Mouse (Mus musculus) hindlimb bud, embryonic 11.5 days (tissue): ENCODE results near the gene Gm38431.
"Not testable (repeated sequence)": the region's sequence is repeated elsewhere in the genome, so short reads cannot be mapped to it uniquely, and the experiment has no call there.

ENCODE experiments used
- DNase-seq: peaks from one replicate; pipeline ENCODE4 v3.0.0-alpha.2; 2012; ENCODE audit warnings: low read depth, low spot score; ENCODE audit errors: extremely low spot score

The Gm38431 gene

DNA sequence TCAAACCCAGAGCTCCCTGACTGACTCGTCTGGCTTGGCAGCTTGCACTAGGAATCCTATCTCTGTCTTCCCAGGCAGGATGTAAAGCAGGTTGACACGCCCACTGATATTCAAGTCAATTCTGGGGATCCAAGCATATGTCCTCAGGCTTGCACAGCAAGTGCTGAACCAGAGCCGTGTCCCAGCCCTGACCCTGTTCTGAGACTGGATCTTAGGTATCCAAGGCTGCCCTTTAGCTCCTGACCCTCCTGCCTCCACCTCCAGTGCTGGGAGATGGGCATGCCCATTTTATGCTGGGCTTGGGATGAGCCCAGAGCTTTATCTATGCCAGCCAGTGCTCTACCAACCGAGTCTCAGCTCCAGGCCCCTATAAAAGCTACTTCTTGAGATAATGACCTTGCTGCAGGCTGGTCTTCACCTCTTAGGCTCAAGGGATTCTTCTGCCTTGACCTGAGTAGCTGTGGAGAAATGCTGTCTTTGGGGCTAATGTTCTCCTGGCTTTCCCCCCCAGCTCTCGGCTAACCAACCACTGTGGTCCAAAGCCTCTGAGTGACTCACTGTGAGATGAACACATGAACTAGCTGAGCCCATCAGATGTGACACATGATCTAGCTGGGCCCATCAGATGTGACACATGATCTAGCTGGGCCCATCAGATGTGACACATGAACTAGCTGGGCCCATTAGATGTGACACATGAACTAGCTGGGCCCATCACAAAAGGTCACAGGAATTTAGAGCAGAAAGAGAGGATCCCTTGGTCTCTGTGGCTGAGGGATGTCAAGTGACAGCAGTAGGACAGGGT lies 14.2 kb upstream of the Gm38431 start:
- no peak for DNase-seq

DNA sequence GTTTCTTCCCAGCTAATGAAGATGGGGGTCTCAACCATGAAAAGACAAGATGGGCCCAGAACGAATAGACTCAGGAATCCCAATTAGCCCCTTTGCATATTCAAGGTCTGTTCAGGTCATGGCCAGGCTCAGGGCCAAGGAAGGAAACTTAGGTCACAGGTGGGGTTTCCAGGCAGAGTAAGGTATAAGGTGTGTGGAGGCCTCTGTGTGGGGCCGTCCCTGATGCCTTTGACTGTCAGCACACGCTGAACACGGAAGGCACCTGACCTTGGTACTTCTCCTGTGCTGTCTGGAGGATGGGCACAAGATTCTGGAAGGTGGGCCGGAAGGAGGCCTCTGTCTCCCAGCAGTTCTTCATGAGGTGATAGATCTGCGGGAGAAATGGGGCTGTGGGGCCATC lies 13.0 kb upstream of the Gm38431 start:
- DNase-seq, result no peak

DNA sequence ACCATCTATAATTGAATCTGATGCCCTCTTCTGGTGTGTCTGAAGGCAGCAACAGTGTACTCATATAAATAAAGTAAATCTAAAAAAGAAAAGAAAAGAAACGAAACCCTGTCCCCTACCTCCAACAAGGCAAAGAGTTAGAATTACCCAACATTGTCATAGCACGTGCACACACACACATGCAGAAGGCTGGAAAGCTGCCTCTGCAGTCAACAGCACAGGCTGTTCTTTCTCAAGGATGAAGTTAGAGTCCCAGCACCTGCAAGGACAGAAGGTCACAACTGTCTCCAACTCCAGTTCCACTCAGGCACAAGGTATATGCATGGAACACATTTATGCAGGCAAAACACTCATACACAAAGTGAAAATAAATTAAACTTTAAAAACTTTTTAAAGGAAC lies 10.3 kb upstream of the Gm38431 start:
- DNase-seq, result no peak

DNA sequence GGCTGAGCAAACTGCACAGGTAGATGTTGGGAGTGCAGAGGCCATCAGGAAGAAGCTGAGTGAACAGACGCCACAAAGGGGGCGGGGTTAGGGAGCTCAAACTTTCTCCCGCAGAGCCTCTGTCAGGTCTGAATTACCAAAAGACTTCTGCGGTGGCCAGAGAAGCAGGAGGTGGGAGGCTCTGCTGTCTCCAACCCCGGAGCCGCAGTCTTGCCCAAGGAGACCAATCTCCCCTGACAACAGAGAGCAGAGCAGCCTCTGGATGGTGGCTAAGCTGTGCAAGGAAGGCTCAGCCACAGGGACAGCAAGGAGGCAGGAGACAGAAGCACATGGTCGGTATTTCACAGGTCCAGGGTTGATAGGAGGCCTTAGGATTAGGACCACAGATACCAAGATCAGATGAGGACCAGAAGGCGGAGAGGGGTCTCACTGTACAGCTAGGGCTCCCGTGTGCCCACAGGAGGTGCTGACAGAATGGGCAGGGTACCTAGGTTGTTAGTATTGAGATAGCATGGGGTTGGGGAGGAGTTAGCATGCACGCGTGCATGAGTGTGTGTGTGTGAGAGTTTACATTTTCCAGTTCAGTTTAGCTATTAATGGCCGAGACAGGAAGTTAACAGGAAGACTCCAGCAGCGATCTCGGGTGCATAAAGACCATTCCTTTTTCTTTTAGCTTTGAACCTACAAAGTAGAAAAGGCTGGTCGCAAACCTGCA lies 8.8 kb upstream of the Gm38431 start:
- DNase-seq, result no peak

DNA sequence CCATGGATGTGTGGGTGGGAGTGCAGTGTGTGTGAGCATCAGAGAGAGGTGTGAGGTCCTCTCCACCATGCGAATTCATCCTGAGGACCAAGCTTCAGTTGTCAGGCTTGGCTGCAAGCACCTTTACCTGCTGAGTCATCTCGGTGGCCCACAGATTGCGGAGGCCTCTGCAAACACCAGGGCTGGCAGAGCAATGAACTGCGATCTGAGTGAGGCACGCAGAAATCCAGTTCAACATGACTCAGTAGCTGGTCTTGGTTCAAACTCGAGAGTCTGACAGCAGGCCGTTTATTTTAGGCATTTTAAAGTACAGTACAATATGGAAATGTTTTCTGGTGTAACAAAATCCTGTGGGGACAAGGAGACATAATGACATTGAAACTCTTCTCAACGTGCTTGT lies 6.0 kb upstream of the Gm38431 start:
- DNase-seq, result no peak

DNA sequence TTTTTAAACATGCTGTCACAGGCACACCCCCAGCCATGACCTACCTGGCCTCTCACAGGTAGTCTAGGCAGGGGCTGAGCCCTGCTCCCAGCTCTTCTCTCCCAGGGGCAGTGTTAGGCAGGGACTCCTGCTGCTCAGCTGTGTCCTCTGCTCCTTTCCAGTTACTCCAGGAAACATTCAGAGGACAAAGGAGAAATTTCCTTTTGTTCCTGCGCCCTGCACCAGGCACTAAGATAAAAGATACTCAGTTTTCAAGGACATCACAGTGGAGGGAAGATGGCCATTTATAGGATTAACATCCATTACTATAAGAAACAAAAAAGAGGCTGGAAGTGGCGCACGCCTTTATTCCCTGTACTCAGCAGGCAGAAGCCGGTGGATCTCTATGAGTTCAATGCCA lies 4.2 kb upstream of the Gm38431 start:
- no peak for DNase-seq

DNA sequence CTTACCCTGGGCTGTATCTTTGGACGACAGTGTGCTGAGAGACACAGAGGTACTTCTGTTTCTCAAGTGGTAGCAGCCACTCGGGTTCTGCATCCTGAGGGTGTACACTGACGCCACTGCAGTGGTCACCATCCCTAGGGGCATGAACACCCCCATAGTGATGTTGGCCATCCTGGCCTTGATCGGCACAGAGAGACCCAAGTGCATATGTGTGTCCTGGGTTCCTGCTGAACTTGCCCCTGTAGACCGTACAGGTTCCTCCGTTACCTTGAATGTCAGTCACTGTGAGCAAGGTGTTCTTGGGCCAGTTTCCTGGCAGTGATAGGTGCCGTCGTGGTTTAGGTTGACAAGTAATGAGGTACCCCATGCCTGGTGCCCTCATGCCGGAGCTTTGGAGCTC lies 1.6 kb upstream of the Gm38431 start:
- no peak for DNase-seq

DNA sequence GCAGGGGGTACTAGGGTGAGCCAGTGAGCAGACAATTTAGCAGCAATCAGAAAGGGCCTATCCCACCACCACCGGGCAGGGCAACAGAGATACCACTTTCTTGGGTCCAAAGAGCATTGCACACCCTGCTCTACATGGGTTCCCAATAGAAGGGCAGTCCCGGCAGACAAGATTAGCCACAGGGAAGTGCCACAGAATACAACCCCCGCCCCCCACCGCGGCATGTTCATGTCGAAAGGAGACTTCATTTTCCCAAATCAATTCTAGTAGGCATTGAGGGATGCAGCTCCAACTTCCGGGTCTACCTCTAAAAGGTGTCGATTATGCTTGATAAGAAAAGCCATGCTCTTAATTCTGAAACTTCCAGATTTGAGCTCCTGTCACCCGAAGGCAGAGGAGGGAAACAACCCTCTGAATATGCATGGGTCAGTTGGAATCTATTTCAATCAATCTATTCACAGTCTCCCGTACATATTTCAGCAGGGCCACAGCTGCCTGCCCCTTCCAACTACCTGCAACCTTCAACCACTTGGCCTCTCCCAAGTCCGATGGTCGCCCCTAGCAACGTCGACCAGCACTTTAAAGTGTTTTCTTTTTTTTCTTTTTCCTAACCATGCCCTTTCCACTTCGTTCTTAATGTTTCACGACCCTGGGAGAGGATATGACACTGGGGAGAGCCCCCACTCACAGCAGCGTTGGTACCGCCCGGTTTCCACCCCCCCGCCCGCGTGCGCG lies 658 bp downstream of the Gm38431 start:
- peak; percentile 58 for DNase-seq

DNA sequence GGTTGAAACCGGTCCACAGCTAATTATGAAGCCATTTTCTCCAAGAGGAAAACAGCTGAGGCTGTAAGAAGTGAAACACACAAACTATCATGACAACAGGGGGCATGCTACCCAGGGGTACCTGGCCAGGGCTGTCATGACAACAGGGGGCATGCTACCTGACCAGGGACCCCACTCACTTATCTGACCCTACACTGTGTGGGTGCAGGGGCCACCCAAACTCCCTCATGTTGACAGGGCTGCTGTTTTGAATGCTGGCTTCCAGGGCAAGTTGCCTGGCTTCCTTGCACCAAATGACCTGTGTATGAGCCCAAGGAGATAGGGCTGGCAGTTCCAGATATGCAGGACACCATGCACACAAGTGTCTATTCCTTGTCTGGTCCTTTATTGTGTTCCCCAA lies 1.3 kb downstream of the Gm38431 start:
- no peak for DNase-seq

DNA sequence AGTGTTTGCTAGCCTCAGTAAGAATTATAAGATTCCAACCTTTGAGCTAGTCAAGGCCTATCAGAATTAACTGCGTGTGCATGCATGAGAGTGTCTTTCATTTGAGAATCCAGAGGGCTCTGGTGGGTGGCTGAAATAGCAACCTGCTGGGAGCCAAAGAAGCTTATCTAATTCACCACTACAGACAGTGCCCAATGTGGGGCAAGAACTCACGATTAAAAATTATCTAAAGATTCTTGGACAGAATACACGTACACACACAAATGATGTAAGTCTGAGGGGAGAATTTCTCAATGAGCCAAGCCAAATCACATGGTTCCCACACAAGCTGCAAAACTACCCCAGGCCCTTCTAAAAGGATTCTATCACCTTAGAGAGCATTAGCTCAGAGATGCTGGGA lies 8.5 kb downstream of the Gm38431 start:
- no peak for DNase-seq

DNA sequence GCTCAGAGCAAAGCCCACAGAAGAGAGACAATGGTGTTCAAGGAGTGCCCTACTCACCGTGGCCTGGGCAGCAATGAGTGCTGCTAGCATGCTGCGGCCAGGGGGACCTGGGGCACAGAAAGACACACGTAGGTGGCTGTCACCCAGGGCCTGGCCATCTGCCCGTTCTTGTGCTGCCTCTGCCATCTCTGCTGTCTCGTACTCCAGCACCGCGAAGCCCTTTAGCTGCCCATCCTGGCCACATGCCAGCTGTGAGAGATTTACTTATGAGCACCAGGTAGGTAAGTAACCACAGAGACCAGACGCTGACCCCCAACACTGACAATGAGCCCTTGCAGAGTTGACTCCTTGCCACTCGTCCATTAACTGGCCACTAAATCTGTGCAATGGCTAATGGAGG lies 10.7 kb downstream of the Gm38431 start:
- no peak for DNase-seq

DNA sequence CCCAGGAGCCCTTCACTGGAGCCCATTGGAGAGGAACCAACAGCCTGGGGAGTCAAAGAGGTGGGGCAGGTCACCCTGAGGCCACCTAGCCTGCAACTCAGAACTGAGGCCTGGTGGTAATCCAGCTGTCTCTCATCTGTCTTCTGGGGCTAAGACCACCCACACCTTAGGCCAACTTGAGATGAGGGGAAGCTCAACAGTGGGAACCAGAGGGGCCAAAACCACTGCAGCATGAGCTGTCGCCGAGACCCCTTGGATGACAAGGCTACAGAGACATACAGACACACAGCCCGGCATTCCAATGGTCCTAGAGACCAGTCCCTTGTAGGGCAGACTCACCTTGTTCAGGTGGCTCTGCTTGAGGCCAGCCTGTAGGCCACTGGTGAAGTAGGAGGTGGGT lies 16.2 kb downstream of the Gm38431 start:
- no peak for DNase-seq

DNA sequence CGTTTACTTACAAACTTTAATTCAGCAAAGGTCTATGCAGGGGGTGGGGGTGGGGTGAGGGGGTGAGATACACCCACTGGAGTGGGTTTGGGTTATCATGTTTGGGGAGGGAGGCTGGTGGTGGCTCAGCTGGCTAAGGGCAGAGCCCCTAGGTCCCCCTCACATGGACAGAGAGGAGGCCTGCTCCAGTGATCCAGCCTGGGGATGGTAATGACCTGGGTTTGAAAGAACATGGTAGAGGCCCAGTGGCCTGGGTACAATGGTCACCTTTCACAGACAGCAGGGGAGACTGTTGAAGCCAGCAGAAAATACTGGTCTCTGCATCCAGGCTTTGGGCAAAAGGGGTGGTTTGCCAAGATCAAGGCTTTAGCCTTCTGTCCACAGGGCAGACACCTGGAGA lies 17.6 kb downstream of the Gm38431 start:
- DNase-seq, result no peak

DNA sequence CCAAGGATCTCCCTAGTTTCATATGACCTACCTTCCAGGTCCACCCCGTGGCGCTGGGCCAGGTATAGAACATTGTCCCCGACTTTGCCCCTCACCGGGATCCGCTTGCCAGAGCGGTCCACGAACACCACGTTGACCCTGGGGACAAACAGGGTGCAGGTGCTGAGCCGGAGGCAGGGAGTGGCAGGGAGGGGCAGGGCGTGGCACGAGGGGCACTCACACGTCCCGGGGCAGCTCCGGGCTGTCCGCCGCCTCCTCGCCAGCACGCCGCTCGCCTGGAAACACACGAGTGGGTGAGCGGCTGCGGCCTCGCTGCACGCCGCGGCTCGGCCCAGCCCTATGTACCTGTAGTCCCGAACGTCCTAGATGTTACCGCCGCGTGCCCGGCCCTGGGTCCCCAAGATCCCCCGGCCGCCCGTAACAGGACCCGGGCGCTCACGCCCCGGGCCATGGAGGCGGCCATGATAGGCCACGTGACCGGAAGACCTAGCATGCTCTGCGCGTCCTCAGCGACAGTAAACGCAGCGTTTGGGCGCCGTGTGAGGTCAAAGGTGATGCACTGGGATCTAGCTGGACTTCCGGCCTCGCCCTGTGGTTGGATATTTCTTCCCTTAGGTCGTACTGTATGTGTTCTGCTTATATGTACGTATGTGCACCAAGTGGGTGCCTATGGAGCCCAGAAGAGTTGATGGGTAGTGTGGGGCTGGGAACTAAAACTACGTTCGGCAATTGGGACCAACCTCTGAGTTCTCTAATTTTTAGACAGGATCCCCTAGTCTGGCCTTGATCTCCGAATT lies 18.6 kb downstream of the Gm38431 start, which contains the start of the genes Gm49373 and Fdx1l:
TSS of gene Gm49373 (minus strand) at position 53 of the 797 bp plus-strand sequence.
TSS of gene Fdx1l (minus strand) at position 571 of the 797 bp plus-strand sequence.
- peak; percentile 61 for DNase-seq

DNA sequence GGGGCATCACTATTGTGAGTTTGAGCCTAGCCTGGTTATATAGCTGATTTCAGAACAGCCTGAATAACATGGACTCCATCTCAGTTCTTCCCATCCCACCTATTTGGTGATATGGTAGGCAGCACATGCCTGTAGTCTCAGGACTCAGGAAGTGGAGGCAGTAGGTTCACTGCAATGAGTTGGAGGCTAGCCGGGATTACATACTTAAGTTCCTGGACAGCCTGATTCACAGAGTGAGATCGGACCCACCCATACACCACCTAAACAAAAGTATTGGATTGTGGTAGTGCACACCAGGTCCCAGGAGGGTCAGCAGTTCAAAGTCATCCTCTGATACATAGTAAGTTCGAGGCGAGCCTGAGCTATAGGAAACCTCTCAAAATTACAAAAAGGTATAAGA lies 19.2 kb downstream of the Gm38431 start:
- DNase-seq, result peak; percentile 8

DNA sequence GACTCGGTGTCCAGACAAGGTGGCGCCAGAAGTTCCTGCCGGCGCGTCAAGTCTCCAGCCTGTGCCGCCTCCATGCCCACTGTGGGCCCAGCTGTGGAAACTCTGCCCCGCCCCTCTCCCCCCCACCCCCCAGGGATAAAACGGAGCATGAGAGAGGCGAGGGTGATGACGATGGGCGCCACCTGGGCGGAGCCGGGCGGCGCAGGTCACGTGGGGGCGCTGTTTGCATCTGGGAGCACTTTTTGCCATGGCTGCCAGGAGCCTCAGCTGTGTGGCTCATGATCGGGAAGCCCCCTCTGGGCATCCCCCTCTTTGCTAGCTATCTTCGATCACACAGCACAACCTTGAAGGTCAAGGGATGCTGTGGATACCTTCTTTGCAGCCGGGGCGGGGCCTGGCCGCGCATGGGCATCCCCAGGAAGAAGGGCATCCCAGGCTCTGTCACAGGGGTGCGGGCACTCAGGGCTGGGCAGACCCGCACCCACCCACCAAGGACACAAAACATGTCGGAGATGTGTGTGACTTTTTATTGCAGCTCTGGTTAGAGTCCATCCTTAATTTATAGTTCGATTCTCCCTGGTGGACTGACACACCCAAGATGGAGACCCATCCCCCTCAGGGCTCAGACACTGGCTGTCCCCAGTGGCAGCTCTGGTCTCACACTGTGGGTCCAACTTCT lies 24.7 kb downstream of the Gm38431 start, which contains the start of gene Zglp1:
TSS of gene Zglp1 (minus strand) at position 88 of the 679 bp plus-strand sequence.
- DNase-seq, result no peak

DNA sequence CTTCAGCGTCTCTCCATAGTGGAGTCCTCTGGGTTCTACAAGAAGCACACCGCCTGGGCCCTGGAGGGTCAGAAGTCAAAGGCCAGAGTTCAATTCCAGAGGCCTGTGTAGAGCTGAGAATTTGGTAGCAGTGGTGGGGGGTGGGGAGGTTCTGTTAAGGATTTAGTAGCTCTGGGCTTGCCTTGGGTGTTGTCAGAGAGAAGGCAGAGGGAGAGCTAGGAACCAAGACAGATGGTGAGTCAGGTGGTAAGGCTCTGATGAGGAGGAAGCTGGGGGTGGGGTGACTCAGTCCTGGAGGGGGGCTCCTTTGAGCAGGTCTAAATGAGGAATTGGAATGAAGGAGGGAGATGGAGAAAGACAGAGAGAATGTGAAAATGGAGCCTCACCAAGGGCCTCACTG lies 28.9 kb downstream of the Gm38431 start:
- DNase-seq, result no peak

DNA sequence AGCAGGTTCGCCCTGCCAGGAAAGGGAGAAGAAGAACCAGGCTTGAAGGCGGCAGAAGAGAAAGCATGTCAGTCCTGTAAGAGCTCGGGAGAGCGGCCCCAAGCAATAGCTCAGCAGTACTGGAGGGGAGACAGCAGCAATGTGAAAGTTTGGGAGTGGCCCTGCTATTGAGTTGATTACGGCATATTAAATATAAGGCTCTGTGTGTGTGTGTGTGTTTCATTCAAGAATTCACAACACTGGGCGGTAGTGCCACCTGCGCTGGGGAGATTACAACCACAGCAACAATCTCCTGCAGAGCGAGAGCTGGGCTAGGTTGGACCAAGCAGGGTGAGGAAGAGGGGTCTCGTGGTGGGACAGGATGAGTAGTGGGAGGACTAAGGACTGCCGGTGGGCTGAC lies 40.2 kb downstream of the Gm38431 start:
- DNase-seq, result no peak

DNA sequence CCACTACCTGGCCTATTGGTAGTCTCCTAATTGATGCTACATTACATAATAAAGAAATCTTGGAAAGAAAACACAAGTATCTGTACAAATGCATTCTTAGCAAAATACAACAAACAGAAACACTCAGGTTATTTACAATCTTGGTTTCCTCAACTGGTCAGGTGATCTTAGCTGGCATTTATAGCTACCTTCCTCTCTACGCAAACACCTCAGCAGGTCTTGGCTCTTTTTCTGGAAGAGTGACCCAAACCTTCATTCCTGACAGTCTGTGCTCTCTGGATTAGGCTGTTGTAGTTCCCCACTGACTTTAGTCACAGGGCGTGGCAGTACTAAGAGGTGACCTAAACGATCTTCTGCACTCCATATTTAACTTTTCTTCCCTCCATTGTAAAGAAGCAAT lies 46.6 kb downstream of the Gm38431 start:
- DNase-seq, result no peak

DNA sequence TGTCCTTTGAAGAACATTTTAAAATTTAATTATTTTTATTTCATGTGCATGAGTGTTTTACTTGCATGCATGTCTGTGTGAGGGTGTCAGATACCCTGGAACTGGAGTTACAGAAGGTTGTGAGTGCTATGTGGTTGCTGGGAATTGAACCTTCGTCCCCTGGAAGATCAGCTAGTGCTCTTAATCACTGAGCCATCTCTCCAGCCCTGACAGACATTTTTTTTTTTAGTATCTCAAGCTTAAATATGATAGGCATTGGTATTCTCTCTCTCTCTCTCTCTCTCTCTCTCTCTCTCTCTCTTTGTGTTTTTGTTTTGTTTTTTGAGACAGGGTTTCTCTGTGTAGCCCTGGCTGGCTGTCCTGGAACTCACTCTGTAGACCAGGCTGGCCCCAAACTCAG lies 47.0 kb downstream of the Gm38431 start:
- DNase-seq, result not testable (repeated sequence)
